Mouse (Mus musculus): ENCODE results near the gene Cdh3.

GRCm38 (mm10) chr8:106529885-106530482, 19.3 kb downstream of the Cdh3 start:
- TF ChIP-seq POLR2A (IDR thresholded peaks at IDR 0.05; ENCODE audit: insufficient read depth, low read length) (no peak), CTCF (IDR thresholded peaks at IDR 0.05; ENCODE audit: low read depth, low read length) (no peak)
